Mouse (Mus musculus) testis, adult 2 months (tissue): ENCODE results near the gene Tmem256.

Source experiments
- CTCF ChIP-seq: fragments of 200-500 bp; IDR thresholded peaks from 2 replicates; pipeline ENCODE4 v1.5.1; 2012; ENCODE audit warnings: low read depth, mild to moderate bottlenecking, inconsistent platforms, low read length, moderate library complexity; ENCODE audit not compliant: control insufficient read depth, insufficient read depth, insufficient replicate concordance
- POLR2A ChIP-seq: fragments of 200-500 bp; IDR thresholded peaks from 2 replicates; pipeline ENCODE4 v1.6.1; 2012; ENCODE audit warnings: low read depth, mild to moderate bottlenecking, inconsistent platforms, low read length, moderate library complexity; ENCODE audit not compliant: control insufficient read depth

- TF ChIP-seq POLR2A (no peak; the same call in 1 of the 2 replicates), CTCF (no peak)
Observed at GRCm38 (mm10) chr11:69818871-69819270, 19.4 kb upstream of the Tmem256 start.
